Mouse (Mus musculus) left cerebral cortex, postnatal 10 days (tissue): ENCODE data around the gene Trappc5. TPM values are rescaled to one million over a fixed set of nuclear protein-coding genes. Genes with fewer than 3 reads are reported as not detected.

ENCODE experiments used
- DNase-seq, 2 experiments: peaks; one replicate each; pipeline ENCODE4 v3.0.0; 2021 to 2022; ENCODE audit warnings: low spot score in 2 of 2, mixed read lengths in 1 of 2; ENCODE audit errors: extremely low spot score in 1 of 2
- intact Hi-C: fragments of 180-260 bp; cut with DNase I; formaldehyde crosslinking; loops from one replicate; pipeline ENCODE4 v1.15.1; 2025
- total RNA-seq, 2 experiments: library from RNA; stranded (reverse); gene quantifications; 2 replicates each; pipeline ENCODE4 v1.2.3; 2021

The Trappc5 gene
- 10 to 100 TPM; 31.2 to 32.3 TPM for total RNA-seq

GRCm38 (mm10) chr8:3676131-3676992 is at the start of gene Trappc5:
Trappc5 (plus strand) TSS chr8:3676299.
- intact Hi-C loops, result no loop called here
- DNase-seq, result peak; percentile 88 to 95

- intact Hi-C loops, result loop anchor here (5.0 kb wide), 1 partner anchor 45 kb away; the partner anchor contains the start of gene Fcor
- no peak for DNase-seq
These were observed 49.1 kb upstream of the Trappc5 start for GRCm38 (mm10) chr8:3626971-3627370.

GRCm38 (mm10) chr8:3628014-3628413 is 48.1 kb upstream of the Trappc5 start:
- intact Hi-C loops, result loop anchor here (5.0 kb wide), 1 partner anchor 44 kb away; the partner anchor contains the start of gene Fcor
- DNase-seq, result no peak

GRCm38 (mm10) chr8:3630647-3631477 is 45.2 kb upstream of the Trappc5 start, which contains the start of gene Stxbp2:
Stxbp2 (plus strand) TSS chr8:3630955.
- peak; percentile 52 to 80 for DNase-seq
- intact Hi-C loops, result no loop called here

- DNase-seq, result no peak
- intact Hi-C loops, result no loop called here
These were observed 44.6 kb upstream of the Trappc5 start for GRCm38 (mm10) chr8:3631478-3631875.

GRCm38 (mm10) chr8:3645804-3646203 is 30.3 kb upstream of the Trappc5 start:
- peak in 1 of 2 experiments; percentile 61 for DNase-seq

GRCm38 (mm10) chr8:3646824-3647531 is 29.1 kb upstream of the Trappc5 start:
- intact Hi-C loops, result no loop called here
- DNase-seq, result no peak

More at GRCm38 (mm10) chr8:3645804-3646203, 30.3 kb upstream of the Trappc5 start:
- intact Hi-C loops, result no loop called here

GRCm38 (mm10) chr8:3647561-3647960 is 28.5 kb upstream of the Trappc5 start:
- DNase-seq, result no peak

GRCm38 (mm10) chr8:3648268-3648667 is 27.8 kb upstream of the Trappc5 start:
- intact Hi-C loops, result no loop called here
- no peak for DNase-seq

More at GRCm38 (mm10) chr8:3647561-3647960, 28.5 kb upstream of the Trappc5 start:
- intact Hi-C loops, result no loop called here

- intact Hi-C loops, result no loop called here
- no peak for DNase-seq
These were observed 27.1 kb upstream of the Trappc5 start for GRCm38 (mm10) chr8:3648990-3649389.

- intact Hi-C loops, result no loop called here
- DNase-seq, result no peak
These were observed 23.3 kb upstream of the Trappc5 start for GRCm38 (mm10) chr8:3652845-3653244.

GRCm38 (mm10) chr8:3654726-3655508 is 21.2 kb upstream of the Trappc5 start:
- no peak for DNase-seq
- intact Hi-C loops, result no loop called here

GRCm38 (mm10) chr8:3655526-3655925 is 20.6 kb upstream of the Trappc5 start, which contains the start of gene Retn:
Retn (plus strand) TSS chr8:3655770.
- intact Hi-C loops, result no loop called here

GRCm38 (mm10) chr8:3656725-3657381 is 19.2 kb upstream of the Trappc5 start:
- intact Hi-C loops, result no loop called here
- peak in 1 of 2 experiments; percentile 53 for DNase-seq

More at GRCm38 (mm10) chr8:3655526-3655925, 20.6 kb upstream of the Trappc5 start, which contains the start of gene Retn:
- DNase-seq, result no peak

- intact Hi-C loops, result no loop called here
- DNase-seq, result no peak
These were observed 15.2 kb upstream of the Trappc5 start for GRCm38 (mm10) chr8:3660889-3661288.

GRCm38 (mm10) chr8:3664405-3664804 is 11.7 kb upstream of the Trappc5 start:
- intact Hi-C loops, result no loop called here
- DNase-seq, result no peak

GRCm38 (mm10) chr8:3665507-3665906 is 10.6 kb upstream of the Trappc5 start, which contains the start of gene Mcemp1:
Mcemp1 (plus strand) TSS chr8:3665754.
- intact Hi-C loops, result no loop called here
- no peak for DNase-seq
